Mouse (Mus musculus) embryonic fibroblast, embryonic 13.5 days (primary cell): Measurements from ENCODE around the gene Pigp.

Experiments
- CTCF ChIP-seq: IDR thresholded peaks from 2 replicates; pipeline ENCODE4 v1.5.1; 2011; ENCODE audit warnings: mild to moderate bottlenecking, control low read depth, low read length, moderate library complexity, borderline replicate concordance; ENCODE audit not compliant: insufficient read depth
- POLR2A ChIP-seq: IDR thresholded peaks from 2 replicates; pipeline ENCODE4 v1.6.1; 2011; ENCODE audit warnings: low read depth, mild to moderate bottlenecking, control low read depth, low read length, moderate library complexity

DNA sequence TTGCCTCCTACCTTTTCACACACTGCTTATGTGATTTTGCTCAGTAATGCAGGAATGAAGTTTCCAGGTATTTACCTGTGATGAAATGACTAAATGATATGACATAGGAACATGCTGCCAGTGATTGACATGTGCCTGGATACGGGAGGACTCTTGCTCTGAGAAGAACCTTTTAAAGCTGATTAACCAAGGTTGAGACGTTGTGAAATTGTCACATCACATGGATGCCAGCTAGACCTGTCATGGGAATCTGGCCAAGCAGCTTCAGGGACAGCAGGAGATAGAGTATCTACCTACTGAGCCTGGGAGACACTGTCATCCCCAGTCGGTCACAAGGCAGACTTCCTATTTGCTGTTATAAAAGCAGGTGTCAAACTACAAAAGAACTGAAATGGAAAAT, 23.4 kb upstream of the Pigp start:
- TF ChIP-seq CTCF (no peak), POLR2A (no peak)
